Mouse (Mus musculus) limb, embryonic 11.5 days (tissue): Measurements from ENCODE around the gene Bag3. TPM values are rescaled to one million over a fixed set of nuclear protein-coding genes. Genes with fewer than 3 reads are reported as not detected.

Experiments used
- ATAC-seq: fragments of 200-750 bp; cut with Nextera tagmentation; 2 replicates; pipeline ENCODE4 v1.8.0; 2017; ENCODE audit warnings: low read depth; ENCODE audit not compliant: insufficient number of reproducible peaks, low FRiP score, low TSS enrichment
- DNase-seq: peaks from one replicate; pipeline ENCODE4 v3.0.0-alpha.2; 2015; ENCODE audit warnings: low spot score
- H3K27ac ChIP-seq: fragments of 300-500 bp; sonication (generic); replicated peaks from 2 replicates; pipeline ENCODE4 v1.5.1; 2014; ENCODE audit warnings: low read depth, mild to moderate bottlenecking, low read length
- H3K27me3 ChIP-seq: fragments of 300-500 bp; sonication (generic); 2 replicates; pipeline ENCODE4 v1.6.1; 2014; ENCODE audit warnings: mild to moderate bottlenecking, low read length, mixed read lengths; ENCODE audit not compliant: control insufficient read depth, insufficient read depth
- H3K36me3 ChIP-seq: fragments of 300-500 bp; sonication (generic); 2 replicates; pipeline ENCODE4 v1.6.1; 2014; ENCODE audit warnings: mild to moderate bottlenecking, low read length, moderate library complexity, mixed read lengths; ENCODE audit not compliant: control insufficient read depth, insufficient read depth
- H3K4me1 ChIP-seq: fragments of 300-500 bp; sonication (generic); 2 replicates; pipeline ENCODE4 v1.6.1; 2014; ENCODE audit warnings: low read length, mixed read lengths; ENCODE audit not compliant: control insufficient read depth, insufficient read depth
- H3K4me2 ChIP-seq: fragments of 300-500 bp; sonication (generic); 2 replicates; pipeline ENCODE4 v1.6.1; 2014; ENCODE audit warnings: low read depth, mild to moderate bottlenecking, moderate library complexity; ENCODE audit not compliant: severe bottlenecking
- H3K4me3 ChIP-seq: fragments of 300-500 bp; sonication (generic); 2 replicates; pipeline ENCODE4 v1.5.1; 2014; ENCODE audit warnings: low read depth, low read length
- H3K9ac ChIP-seq: fragments of 300-500 bp; sonication (generic); 2 replicates; pipeline ENCODE4 v1.6.1; 2014; ENCODE audit warnings: mild to moderate bottlenecking, low read length
- H3K9me3 ChIP-seq: fragments of 300-500 bp; sonication (generic); 2 replicates; pipeline ENCODE4 v1.6.1; 2016; ENCODE audit warnings: low read length; ENCODE audit not compliant: control insufficient read depth
- WGBS: fragments of 180-500 bp; shearing (Covaris S2); extraction: QIAGEN DNeasy Blood & Tissue Kit; methylation state at CpG from one replicate; pipeline ENCODE4 v1.1.7; 2014; 5-methylcytosine and 5-hydroxymethylcytosine counted together
- microRNA-seq: library from miRNA; unstranded; fragments of <30 nt; microRNA quantifications from one replicate; pipeline ENCODE4, GENCODE M21; 2016
- polyA plus RNA-seq: library from polyadenylated mRNA; unstranded; fragments of >200 nt; fragmentation: Nextera tagmentation; extraction: Ambion mirVana; gene quantifications from 2 replicates; pipeline ENCODE4 v1.2.1, GENCODE M21; 2014

Bag3 gene
- polyA plus RNA-seq, 1 experiment from 2014 or later, result 9.9 TPM

DNA sequence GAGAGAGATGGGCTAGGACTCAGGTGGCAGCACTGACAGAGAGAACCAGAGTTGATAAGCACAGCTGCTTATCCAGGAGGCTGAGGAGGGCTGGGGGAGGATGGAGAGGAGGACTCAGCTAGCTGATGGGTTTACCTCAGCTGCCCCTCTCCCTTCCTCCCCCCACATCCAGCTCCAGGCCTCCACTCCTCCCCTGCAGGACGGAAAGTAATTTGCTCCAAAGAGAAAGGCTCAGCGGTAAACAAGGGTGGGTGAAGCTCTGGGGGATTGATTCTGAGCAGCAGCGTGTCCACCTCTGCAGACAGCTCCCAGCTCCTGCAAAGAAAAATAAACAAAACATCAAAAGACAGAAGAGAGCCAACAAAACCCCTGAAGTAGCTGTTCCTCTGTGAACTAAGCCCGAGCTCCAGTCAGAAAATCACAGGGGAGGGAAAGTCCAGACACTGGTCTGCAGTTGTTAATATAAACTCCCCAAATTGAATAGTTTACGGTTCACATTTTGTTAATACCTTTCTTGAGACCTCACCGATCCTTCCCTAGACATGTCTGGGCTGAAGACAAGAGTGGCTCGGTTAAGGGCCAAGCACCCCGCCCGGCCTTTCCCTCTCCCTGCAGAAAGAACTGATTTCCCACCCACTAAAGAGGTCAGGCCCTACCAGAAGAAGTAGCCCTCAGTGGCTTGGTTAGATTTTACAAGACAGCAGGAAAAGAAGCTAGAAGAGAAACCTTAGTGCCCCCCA is 68.1 kb downstream of the Bag3 start:
- 13% methylated on average over 9 of the region's 9 CpGs for WGBS

DNA sequence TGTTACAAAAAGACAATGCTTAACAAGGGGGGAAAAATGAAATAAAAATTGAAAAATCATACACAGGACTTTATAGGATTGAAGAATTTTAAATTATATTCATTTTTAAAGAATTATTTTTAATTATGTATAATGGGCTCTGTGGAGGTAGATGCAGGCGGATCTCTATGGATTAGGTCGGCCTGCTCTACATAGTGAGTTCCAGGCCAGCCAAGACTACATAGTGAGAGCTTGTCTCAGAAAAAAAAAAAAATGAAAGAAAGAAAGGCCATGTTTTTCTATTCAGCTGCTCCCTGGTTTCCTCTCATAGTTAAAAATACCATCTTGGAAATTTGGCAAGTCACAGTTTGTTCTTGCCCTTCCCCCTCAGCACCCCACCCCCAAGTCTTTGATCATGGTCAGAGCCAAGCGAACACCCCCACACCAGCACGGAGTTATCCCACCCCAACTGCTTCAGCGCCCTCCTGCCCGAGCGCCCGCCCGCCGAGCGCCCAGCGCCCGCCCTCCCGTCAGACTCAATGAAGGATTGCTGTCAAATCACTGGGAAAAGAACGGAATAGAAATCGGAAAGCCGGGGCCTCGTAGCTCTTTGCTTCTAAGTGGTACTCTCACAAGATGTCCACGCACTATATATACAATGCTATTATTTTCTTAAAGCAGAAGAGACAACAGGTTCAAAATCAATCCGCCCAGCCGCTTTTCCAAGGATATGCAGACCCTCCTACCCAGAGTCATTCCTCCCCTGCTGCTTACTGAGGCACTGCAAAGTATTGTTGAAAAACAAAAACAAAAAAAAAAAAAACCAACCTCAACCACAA is 68.9 kb downstream of the Bag3 start:
- 5% methylated on average over 21 of the region's 21 CpGs for WGBS
- H3K27ac ChIP-seq, result no peak overlapping the region
- 0 out of 2 replicates have a peak overlapping the region, but pooled peaks have one; percentile 6 for H3K4me3 ChIP-seq
- H3K4me1 ChIP-seq, result peaks cover 11% of the 10 kb centered on the region; the same call in 1 of the 2 replicates
- H3K4me2 ChIP-seq, result peak overlapping the region; percentile 42
- H3K9me3 ChIP-seq, result no peaks in the 10 kb centered on the region
- H3K9ac ChIP-seq, result no peak overlapping the region
- no peaks in the 10 kb centered on the region for H3K27me3 ChIP-seq
- ATAC-seq, result no peak
- no peaks in the 10 kb centered on the region for H3K36me3 ChIP-seq
- peak; percentile 50 for DNase-seq

More for the DNA sequence above, 68.1 kb downstream of the Bag3 start:
- H3K9ac ChIP-seq, result 0 out of 2 replicates have a peak overlapping the region, but pooled peaks have one; percentile 22
- no peaks in the 10 kb centered on the region for H3K27me3 ChIP-seq
- peak; percentile 34 for DNase-seq
- no peak overlapping the region for H3K4me3 ChIP-seq
- no peak overlapping the region for H3K4me2 ChIP-seq
- peaks cover 11% of the 10 kb centered on the region; the same call in 1 of the 2 replicates for H3K4me1 ChIP-seq
- no peak overlapping the region; the same call in 1 of the 2 replicates for H3K27ac ChIP-seq
- no peak for ATAC-seq
- no peaks in the 10 kb centered on the region for H3K36me3 ChIP-seq
- no peaks in the 10 kb centered on the region for H3K9me3 ChIP-seq

DNA sequence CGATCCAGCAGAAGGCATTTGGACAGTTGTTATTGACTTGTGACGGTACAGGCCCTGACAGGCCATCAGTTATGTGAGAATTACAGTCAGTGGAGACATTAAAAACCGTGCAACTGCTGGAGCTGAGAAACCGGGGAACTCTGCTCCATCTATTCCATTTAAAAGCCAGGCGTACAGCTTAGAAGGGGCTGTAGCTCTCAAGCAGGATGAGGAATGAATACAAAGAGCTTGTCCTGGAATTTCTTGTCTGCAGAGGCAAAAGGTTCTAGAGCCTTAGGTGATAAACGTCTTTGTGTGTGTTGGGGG is 69.5 kb downstream of the Bag3 start:
- H3K4me1 ChIP-seq, result peaks cover 11% of the 10 kb centered on the region; the same call in 1 of the 2 replicates
- no peaks in the 10 kb centered on the region for H3K36me3 ChIP-seq
- H3K27ac ChIP-seq, result 0 out of 2 replicates have a peak overlapping the region, but pooled peaks have one; percentile 14
- H3K9me3 ChIP-seq, result no peaks in the 10 kb centered on the region
- DNase-seq (peak; percentile 35), ATAC-seq (no peak)
- peak overlapping the region; percentile 42; the same call in 1 of the 2 replicates for H3K4me2 ChIP-seq
- H3K4me3 ChIP-seq, result no peak overlapping the region
- WGBS, result 5% methylated on average over 6 of the region's 6 CpGs
- H3K27me3 ChIP-seq, result no peaks in the 10 kb centered on the region
- no peak overlapping the region for H3K9ac ChIP-seq

DNA sequence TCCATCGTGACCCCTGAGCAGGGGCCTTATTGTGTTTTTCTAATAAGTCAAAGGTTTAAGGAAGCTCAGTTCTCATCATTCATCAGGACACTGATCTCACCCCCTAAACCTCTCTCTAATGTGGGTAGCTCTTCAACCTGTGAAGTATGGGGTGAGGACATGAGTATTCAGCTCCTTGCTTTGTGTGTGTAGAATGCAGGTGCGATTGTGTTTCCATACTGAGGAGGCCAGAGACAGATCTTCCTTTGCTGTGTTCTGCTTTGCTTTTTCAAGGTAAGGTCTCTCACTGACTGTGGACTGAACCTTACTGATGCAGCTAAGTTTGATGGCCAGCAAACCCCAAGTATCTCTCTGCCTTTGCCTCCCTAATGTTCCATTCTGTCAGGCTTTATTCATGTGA is 72.9 kb downstream of the Bag3 start:
- Histone ChIP-seq H3K4me2 (no peak overlapping the region), H3K27me3 (no peaks in the 10 kb centered on the region), H3K9ac (no peak overlapping the region), H3K9me3 (no peaks in the 10 kb centered on the region), H3K27ac (no peak overlapping the region), H3K36me3 (no peaks in the 10 kb centered on the region), H3K4me3 (no peak overlapping the region), H3K4me1 (peaks cover 10% of the 10 kb centered on the region; the same call in 1 of the 2 replicates)
- DNase-seq, result no peak
- WGBS, result 95% methylated on average over 2 of the region's 2 CpGs
- ATAC-seq, result no peak

Small RNAs within 50 kb of the gene (microRNA-seq; reads per million reads assigned to microRNA genes)
- gene Gm24365, result not detected

Other genes starting within 250 kb of the Bag3 start
- 25.4 and 31.0 TPM in 2 replicates for gene BC017158, start 225.4 kb upstream of the Bag3 start, polyA plus RNA-seq
- gene Rgs10, start 104.9 kb upstream of the Bag3 start, polyA plus RNA-seq, result 5.9 and 7.0 TPM in 2 replicates
- gene Tial1, start 61.9 kb upstream of the Bag3 start, polyA plus RNA-seq, result 39.5 and 42.2 TPM in 2 replicates
- gene Inpp5f, start 87.7 kb downstream of the Bag3 start, polyA plus RNA-seq, result 32.9 and 35.3 TPM in 2 replicates
- gene Mcmbp, start 216.9 kb downstream of the Bag3 start, polyA plus RNA-seq, result 82.6 and 90.3 TPM in 2 replicates
- gene Sec23ip, start 221.3 kb downstream of the Bag3 start, polyA plus RNA-seq, result 36.6 and 41.8 TPM in 2 replicates